Mouse (Mus musculus) kidney, postnatal 36 days (tissue): ENCODE measurements around the gene Ado.
A peak's percentile ranks its signal among the peaks of the same experiment; 100 is the strongest.

ENCODE experiments used
- DNase-seq, 2 experiments: peaks; one replicate each; pipeline ENCODE4 v3.0.0; 2021 to 2022; ENCODE audit warnings: mixed read lengths in 2 of 2

Ado gene

DNA sequence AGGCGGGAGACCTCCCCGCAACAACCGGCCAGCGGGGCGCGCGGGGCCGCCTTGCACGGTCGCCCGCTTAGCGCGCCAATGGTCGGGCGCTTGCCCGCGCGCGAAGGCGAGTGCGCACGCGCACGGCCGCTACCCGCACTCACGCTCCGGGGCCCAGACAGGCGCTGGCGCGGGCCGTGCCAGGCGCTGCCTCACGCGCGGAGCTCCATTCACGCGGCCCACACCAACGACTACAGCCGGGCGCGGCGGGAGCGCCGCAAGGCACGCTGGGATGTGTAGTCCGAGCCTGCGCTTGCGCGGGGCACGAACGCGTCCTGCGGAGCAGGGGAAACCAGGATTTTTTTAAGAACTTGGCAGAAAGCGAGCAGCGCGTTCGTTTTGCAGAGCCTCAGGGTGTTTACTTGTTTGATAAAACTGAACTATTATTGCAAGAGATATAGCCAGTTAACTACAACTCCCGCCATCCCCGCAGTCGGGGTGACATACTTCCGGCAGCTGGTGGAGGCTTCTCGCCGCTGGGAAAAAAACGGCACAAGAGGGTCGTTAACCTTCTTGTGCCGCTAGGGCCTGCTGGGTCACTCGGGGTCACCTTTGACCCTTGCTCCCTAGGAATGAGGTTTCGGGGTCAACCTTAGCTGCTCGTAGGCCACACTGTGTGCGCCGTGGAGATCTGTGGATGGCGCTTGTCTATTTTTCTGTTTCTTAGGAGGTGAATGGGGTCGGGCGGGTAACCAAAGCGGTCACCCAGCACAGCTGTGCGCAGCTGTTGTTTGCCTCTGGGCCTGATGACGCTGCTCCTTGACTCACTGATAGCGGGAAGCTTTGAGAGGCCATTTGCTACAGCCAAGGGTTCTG, at the start of gene Ado:
Gene Ado, minus strand, starts transcription at position 79 of the 855 bp plus-strand sequence.
- DNase-seq: peak; percentile 89 to 92

DNA sequence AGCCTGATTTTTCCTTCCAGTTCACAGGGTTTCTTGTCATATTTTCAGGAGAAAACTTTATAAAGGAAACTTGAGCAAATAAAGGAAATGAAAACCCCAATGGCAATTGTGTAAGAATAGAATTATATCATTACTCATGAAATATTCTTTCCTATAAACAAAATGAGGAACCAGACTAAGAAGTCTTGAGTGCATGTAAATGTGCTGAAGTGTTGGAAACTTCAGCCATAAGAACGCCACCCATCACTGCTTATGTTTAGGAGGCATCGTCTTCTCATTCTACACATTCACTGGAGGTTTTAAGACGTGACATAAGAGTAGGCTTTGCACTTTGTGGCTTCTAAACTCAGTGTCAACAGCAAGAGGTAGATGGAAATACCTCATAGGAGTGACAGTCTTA, 46.5 kb upstream of the Ado start:
- no peak for DNase-seq

DNA sequence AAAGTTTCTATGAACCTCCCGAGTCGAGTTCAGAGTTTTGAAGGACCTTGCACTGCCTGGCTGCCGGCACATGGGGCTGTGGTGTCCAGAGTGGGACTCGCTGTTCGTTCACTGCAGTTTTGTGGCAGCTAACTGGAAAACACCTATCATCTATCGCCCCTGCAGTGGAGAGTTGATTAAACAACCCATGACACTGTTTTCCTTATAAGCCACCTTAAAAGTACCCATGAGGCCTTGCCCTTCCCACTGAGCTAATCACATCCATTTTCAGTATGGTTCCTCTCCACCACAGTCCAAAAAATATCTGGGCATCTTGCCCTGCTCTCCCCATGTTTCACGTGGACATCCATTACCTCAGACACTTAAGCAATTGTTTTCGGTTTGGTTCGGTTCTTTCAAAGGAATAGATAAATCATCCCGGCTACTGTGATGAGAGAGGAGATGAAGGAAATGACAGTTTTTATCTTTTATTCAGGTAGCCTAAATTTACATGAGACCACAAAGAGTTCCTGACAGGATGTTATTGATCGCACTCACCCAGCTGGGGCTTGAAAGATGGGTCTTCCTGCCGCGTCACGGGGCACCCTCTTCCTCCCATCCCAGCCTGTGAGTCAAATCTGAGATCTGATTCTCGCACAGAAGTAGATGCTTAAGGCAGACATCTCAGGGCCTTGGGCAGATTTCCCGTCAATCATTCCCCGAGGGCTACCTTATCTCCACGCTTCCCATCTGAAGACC, 37.3 kb upstream of the Ado start:
- DNase-seq: no peak

DNA sequence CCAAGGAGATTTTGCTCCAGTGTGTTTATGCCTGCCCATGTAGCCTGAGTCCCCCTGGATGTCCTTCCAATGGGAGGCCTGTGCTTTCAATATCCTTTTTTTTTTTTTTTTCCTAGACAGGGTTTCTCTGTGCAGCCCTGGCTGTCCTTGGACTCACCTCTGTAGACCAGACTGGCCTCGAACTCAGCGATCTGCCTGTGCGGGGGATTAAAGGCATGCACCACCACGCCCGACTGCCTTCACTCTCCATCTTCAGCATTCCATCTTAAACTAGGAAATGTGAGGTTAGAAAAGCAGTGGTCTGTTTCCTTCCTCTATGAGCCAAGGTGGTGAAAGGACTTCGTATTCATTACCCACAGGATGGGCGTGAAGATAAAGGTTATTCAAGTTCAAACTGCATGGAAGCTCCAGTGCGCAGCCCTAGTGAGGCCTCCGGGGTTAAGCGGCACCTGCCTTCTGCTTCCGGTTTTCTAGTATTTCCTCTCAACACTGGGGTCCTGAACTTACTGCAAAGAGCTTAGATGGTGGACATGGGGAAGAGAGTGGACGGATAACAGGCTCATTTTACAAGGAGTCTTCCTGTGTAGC, 33.0 kb upstream of the Ado start:
- DNase-seq: no peak

DNA sequence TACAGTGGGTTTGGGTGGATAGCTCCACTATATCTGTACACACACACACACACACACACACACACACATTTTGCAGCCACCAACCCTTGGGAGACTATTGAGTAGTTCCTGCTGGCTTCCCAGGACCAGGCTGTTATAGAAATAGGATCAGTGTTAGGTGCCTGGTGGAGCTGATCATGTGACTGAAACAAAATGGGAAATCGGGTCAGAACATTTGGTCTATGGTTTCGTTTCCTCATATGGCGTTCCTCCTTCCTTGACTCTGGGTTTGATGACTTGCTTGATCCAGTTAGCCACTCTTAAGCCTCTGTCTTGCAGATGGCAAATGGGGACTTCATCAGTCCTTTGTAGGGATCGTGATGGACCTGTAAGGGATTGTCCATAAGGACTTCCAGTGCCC, 31.1 kb upstream of the Ado start:
- DNase-seq: no peak

DNA sequence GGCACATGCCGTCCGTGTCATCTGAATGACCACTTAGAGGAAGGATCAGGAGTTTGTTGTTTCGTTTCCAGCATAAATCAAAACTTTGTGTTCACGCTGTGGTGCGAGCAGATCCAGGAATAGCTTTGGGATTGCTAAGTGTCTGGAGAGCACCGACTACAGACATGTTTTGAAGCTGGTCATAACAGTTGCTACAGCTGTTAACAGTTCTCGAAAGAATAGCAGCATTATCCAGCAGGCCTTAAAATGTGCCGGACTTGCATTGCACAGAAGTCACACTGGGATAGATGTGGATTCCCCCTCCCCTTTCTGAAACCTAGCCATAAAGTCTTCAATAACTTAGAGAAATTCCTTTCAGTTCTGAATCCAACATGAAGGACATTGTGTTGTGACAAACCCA, 24.6 kb upstream of the Ado start:
- no peak for DNase-seq

DNA sequence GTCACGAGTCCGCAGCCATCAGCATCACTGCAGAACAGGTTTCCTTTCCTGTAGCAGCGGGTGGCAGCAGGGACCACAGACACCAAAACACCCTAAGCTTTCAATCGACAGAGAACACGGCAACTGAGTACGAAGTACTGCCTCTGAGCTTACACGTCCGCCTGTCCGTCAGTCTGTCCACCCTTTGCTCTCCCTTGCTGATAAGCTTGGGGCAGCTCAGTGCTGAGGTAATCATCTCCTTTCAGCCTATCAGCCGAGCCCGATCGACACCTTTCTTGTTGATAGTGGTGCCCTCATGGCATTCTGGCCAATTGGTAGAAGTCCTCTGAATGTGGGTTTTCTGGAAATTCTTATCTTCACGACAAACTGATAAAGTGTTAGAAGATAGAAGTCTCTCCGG, 22.7 kb upstream of the Ado start:
- DNase-seq: no peak

DNA sequence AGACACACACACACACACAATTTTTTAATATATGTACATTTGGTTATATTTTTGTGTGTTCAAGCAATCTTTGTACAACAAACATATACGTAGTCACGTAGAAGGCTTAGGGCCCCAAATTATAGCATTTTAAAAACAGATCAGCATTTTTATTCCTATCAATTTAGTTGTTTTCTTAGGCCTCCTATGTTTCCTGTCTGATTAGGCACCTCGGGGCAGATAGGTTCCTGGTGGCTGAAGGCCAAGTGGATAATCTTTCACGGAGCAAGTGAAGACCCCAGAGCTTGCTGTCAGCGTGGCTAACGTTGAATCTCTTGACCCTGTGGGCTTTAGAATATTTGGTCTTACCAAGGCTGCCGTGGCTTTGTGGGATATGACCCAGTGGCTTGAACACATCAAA, 20.8 kb upstream of the Ado start:
- DNase-seq: no peak

DNA sequence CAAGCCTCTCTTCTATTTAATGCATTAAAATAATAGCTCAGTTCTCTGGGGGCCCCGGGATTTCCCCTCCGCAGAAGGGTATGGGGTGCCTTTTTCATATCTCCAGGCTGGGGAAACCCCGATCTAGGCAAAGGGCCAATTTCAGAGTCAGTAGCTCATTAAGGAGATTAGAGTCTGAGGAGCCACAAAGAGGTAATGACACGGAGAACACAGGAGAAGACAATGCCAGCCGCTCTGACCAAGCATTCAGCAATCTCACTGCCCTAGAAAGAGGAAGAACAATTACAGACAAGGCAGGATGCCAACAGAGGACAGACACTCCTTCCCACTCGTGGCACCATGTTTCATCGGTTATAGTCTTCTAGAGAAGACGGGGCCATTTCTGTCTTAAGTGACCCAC, 17.3 kb upstream of the Ado start:
- no peak for DNase-seq

DNA sequence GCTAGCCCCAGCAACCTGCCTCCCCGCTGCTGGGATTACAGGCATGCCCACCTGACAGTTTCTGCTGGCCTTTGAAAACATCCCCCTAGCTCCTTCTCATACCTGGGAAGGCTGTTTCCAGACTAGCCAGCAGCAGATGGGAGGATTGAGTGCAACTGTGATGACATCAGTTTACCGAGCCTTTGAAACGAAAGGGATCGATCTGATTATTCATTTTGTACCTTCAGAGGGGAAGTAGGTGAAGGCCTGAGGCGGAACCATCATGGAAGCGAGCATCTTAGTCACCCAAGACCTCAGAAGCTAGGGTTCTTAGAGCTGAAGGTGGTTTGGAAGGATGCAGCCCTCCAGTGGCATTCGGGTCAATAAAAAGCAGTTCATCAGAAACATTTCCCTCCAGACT, 15.8 kb upstream of the Ado start:
- DNase-seq: no peak

DNA sequence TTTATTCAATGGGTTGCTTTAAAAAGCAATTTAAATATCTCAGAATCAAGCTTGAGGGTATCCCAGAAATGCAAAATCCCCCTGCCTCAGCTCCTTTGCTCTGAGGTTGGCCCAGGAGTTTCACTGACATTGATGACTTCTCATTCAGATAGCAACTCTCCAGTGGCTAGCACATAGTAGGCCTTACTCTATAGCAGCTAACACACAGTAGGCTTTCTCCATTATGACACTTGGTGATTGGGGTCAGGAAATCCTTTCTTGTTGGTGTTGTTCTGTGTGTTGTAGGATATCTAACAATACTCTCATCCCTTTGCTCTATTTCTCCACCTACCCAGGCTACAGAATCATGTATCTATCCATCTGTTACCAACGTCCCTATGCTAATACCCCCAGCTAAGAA, 12.4 kb upstream of the Ado start:
- DNase-seq: no peak

DNA sequence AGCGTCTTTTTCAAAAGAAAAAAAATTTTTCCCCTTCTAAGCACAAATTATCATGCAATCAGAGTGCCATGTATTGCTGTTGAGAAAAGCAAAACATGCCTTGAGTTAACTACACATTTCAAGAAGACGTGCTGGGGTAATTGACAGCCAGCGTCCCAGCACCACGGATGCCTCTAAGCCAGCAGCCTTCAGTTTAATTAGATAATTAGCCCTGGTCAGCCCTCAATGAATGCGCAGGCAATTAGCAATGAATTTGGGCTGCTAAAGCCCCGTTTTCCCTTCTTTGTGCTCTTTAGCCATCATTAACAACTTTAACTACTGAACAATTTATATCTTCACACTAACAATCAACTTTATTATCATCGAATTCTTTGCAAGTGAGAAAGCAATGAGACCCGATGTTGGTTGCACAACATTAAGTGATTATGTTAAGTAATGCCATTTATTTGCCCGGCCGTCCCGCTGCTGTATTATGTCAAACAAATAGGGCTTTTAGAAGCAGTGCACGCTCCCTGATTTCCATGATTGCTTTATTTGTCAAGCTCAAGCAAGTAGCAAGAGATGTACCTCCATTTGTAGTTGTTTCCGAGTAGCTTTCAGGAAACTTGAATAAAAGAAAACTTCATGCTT, 11.1 kb upstream of the Ado start:
- DNase-seq: no peak

DNA sequence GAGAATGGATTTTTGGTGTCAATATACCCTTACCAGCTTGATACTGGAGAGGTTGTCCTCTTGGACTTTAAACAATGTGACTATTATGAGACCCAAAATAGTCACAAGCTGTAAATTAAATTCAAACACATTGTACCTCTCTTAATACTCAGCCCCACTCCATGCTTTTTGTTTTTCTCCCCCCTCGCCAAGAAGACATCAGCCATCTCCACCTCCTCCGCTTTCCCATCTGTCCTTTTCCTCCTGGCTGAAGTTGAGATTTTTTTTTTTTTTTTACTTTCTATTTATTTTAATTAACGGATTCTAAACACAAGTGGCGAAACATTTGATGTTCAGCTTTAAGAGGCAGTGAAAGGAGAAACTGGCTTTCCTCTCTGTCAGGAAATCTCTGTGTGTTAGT, 9.3 kb upstream of the Ado start:
- no peak for DNase-seq

DNA sequence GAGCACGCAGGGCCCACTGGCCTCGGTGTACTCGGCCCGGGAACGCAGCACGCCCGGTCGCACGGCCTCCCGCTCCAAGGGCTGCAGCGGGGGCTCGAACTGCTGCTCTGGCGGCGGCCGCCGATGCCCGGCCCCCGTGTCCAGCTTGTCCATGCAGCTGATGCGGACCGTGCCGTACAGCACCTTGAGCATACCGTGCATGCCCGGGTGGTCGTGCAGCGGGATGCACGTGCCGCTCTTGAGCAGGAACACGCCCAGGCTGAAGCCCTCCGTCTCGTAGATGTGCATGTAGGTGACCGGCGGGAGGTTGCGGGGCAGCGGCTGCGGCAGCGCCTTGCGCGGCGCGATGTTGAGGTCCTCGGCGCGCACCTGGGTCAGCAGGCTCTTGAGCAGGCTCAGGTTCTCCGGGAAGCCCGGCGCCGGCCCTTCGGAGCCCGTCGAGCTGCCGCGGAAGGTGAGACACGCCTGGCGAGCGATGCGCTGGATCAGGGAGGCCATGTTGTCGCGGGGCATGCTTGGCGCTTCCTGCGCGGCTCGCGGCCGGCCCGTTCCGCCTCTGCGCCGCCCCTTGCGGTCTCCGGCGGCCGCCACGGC, 397 bp downstream of the Ado start:
- DNase-seq: peak; percentile 36 to 73

DNA sequence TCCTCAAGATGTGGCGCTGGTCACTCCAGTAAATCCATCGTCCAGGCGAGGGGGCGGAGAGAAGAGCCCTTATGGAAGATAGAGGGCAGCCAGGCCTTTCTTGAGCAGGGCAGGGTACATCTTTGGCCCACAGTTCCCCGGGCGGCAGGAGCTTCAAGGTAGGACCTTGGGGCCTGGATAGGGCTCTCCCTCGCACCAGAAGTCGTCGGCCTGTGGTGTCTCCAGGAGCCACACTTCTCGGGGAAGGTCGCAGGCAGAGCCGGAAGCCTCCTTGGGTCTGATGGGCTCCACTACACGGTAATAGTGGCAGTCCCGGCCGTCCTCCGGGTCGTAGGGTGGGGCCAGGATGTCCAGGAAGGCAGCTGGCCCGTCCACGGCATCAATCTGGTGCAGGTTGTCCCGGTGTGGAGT, 900 bp downstream of the Ado start:
- DNase-seq: peak in 1 of 2 experiments; percentile 40

DNA sequence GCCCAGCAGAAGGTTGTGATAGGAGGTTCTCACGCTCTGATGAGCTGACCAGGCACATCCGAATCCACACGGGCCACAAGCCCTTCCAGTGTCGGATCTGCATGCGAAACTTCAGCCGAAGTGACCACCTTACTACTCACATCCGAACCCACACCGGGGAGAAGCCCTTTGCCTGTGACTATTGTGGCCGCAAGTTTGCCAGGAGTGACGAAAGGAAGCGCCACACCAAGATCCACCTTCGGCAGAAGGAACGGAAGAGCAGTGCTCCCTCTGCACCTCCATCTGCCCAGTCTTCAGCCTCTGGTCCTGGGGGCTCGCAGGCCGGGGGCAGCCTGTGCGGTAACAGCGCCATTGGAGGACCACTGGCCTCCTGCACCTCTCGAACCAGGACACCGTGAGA, 8.2 kb downstream of the Ado start:
- DNase-seq: no peak

DNA sequence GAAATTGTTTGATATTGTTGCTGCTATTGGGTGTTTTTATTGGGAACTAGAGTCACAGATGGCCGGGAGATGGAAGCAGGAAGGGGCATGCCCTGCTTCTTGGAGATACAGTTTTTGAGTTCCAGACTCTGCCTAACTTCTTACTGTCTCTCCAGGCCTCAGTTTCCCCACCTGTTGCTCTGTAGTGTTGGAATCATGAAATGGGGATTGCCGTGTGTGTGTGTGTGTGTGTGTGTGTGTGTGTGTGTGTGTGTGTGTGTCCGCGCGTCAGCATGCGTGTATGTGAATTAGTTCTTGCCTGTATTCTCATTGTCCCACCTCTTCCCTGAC, 9.4 kb downstream of the Ado start:
- DNase-seq: no peak

DNA sequence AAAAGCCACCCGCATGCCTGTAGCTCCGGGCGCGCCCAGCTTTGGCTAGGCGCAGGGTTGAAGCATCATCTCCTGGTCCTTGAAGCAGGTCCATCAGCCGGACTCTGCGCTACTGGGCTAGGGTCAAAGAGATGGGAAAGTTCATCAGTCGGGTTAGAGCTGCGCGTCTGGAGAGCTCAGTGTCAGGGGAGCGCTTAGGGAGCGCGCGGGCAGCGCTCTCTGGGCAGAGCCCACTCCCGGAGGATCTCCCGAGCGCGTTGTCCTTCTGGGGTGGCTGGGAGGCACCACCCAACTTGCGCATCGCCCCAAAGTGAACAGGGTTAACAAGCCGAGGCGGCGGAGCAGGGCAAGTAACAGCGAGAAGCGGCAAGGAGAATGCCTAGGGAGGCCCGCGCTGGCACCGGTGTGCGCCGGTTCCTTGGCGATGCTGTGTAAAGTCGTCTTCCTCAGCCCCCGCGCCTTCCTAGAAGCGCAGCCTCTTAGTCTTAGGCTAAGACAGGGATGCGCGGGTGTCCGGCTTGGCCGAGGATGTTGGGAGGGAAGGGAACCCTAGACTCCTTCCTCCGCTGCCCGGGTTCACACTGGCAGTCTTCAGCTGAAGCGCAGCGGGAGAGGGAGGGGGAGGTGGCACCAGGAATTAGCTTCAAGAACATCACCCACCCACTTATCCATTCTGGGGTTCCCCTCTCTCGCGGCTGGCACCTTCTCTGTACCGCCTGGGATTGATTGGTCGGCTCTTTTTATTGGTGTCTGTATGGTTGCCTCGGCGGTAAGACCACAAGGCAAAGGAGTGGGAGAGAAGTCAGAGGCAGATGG, 10.0 kb downstream of the Ado start:
- DNase-seq: no peak

DNA sequence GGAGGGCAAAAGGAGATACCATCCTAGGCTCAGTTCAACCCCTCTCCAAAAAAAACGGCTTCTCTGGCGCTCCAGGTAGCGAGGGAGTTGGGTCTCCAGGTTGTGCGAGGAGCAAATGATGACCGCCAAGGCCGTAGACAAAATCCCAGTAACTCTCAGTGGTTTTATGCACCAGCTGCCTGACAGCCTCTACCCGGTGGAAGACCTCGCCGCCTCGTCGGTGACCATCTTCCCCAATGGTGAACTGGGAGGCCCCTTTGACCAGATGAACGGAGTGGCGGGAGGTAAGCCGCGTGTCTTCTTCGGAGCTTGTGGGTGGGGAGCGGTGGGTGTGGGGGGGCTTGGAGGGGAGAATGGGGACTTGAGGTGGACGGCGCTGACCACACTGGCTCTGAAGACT, 10.6 kb downstream of the Ado start:
- no peak for DNase-seq

DNA sequence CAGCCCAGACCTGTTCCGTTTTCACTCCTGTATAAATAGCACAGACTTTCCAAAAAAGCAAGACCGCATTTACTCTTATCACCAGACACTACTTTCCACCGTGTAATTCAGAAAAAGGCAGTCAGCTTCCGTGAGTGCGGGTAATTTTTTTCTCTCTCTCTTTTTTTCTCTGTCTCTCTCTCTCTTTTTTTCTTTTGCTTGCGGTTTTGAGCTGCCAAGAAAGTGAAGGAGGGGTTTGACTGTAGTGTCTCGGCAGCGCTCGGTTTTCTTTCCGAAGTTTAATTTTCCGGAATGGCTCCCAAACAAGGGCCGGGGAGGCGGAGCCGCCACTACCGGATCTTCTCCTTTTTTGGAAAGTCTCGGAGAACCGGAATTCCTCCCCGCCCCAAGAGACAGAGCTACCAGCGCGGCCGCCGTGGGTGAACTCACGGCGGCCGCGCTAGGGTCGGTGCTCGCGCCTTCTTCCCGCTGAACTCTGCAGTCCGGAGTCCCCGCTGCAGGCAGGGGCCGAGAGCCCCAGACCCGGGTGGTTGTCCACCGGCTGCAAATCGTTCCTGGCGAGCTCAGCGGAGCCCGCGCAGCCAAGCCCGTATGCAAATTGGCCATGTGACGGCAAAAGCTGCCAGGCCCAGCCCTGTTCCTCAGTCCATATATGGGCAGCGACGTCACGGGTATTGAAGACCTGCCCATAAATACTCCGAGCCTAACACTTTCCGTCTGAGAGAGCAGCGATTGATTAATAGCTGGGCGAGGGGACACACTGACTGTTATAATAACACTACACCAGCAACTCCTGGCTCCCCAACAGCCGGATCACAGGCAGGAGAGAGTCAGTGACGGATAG, 11.4 kb downstream of the Ado start:
- DNase-seq: peak; percentile 94

DNA sequence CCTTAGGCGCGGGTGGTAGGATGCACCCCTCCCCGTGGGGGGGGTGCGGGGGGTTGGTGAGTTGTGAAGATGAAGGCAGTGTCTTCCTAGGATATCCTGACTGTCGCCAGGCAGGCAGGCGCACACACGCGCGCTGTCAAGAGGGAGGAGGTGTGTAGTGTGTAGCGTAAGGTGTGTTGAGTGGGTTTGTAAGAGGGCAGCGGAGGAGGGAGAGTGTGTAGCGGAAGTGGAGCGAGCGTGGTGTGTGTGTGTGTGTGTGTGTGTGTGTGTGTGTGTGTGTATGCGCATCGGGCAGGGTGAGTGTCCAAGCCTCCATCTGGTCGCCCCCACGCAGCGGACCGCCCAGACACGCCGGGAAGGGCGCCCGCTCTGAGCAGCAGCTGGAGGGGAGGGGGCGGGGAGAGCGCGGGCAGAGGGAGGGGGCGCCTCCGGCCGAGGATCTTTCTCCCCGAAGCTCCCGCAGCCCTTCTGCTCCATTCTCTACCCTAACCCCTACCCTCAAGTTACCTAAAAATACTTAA, 12.1 kb downstream of the Ado start:
- peak in 1 of 2 experiments; percentile 48 for DNase-seq
